Mouse (Mus musculus): ENCODE measurements around the gene Tmbim1. TPM values are rescaled to one million over a fixed set of nuclear protein-coding genes. Genes with fewer than 3 reads are reported as not detected.
"Not testable (repeated sequence)": the region's sequence is repeated elsewhere in the genome, so short reads cannot be mapped to it uniquely, and the experiment has no call there.

The Tmbim1 gene
- polyA plus RNA-seq, 1 experiment from 2014 or later = 42.0 TPM

- H3K4me1 ChIP-seq = peaks cover 50% of the 10 kb centered on the region
- H3K4me2 ChIP-seq = no peak overlapping the region
- no peaks in the 10 kb centered on the region for H3K36me3 ChIP-seq
- no peak for ATAC-seq (ENCODE audit: extremely low read depth, insufficient number of reproducible peaks, low FRiP score, low TSS enrichment)
- H3K27ac ChIP-seq (replicated peaks) = no peak overlapping the region
- 77% methylated on average over 3 of the region's 4 CpGs for WGBS
- no peaks in the 10 kb centered on the region for H3K27me3 ChIP-seq (replicated peaks)
- no peak overlapping the region for H3K4me3 ChIP-seq
- no peak overlapping the region for H3K9ac ChIP-seq
- H3K9me3 ChIP-seq = no peaks in the 10 kb centered on the region
Observed at GRCm38 (mm10) chr1:74338626-74339025, 33.2 kb upstream of the Tmbim1 start.

- H3K4me3 ChIP-seq = no peak overlapping the region
- H3K9ac ChIP-seq = no peak overlapping the region
- no peaks in the 10 kb centered on the region for H3K27me3 ChIP-seq (replicated peaks)
- no peaks in the 10 kb centered on the region for H3K36me3 ChIP-seq
- H3K9me3 ChIP-seq = no peaks in the 10 kb centered on the region
- no peak for ATAC-seq (ENCODE audit: extremely low read depth, insufficient number of reproducible peaks, low FRiP score, low TSS enrichment)
- peaks cover 52% of the 10 kb centered on the region for H3K4me1 ChIP-seq
- H3K4me2 ChIP-seq = no peak overlapping the region
- H3K27ac ChIP-seq (replicated peaks) = no peak overlapping the region
- 74% methylated on average over 4 of the region's 5 CpGs for WGBS
Observed at GRCm38 (mm10) chr1:74338013-74338412, 32.6 kb upstream of the Tmbim1 start.

- Histone ChIP-seq H3K4me2 (no peak overlapping the region), H3K4me1 (peaks cover 52% of the 10 kb centered on the region), H3K27me3 (replicated peaks) (no peaks in the 10 kb centered on the region), H3K36me3 (no peaks in the 10 kb centered on the region), H3K9ac (peak overlapping the region; percentile 35; the same call in 1 of the 2 replicates), H3K9me3 (no peaks in the 10 kb centered on the region), H3K4me3 (no peak overlapping the region), H3K27ac (replicated peaks) (peak overlapping the region; percentile 76)
- no peak for ATAC-seq (ENCODE audit: extremely low read depth, insufficient number of reproducible peaks, low FRiP score, low TSS enrichment)
- 55% methylated on average over 3 of the region's 3 CpGs for WGBS
Observed at GRCm38 (mm10) chr1:74337241-74337771, 31.9 kb upstream of the Tmbim1 start.

- no peak overlapping the region for H3K4me2 ChIP-seq
- H3K9ac ChIP-seq = no peak overlapping the region
- 68% methylated on average over 6 of the region's 6 CpGs for WGBS
- no peaks in the 10 kb centered on the region for H3K36me3 ChIP-seq
- no peaks in the 10 kb centered on the region for H3K27me3 ChIP-seq (replicated peaks)
- no peak for ATAC-seq (ENCODE audit: extremely low read depth, insufficient number of reproducible peaks, low FRiP score, low TSS enrichment)
- no peak overlapping the region for H3K4me3 ChIP-seq
- H3K27ac ChIP-seq (replicated peaks) = no peak overlapping the region
- H3K9me3 ChIP-seq = no peaks in the 10 kb centered on the region
- peaks cover 68% of the 10 kb centered on the region for H3K4me1 ChIP-seq
Observed at GRCm38 (mm10) chr1:74335436-74336170, 30.2 kb upstream of the Tmbim1 start.

GRCm38 (mm10) chr1:74335033-74335432 lies 29.6 kb upstream of the Tmbim1 start:
- H3K4me1 ChIP-seq = peaks cover 72% of the 10 kb centered on the region
- 62% methylated on average over 4 of the region's 4 CpGs for WGBS
- no peaks in the 10 kb centered on the region for H3K36me3 ChIP-seq
- no peaks in the 10 kb centered on the region for H3K27me3 ChIP-seq (replicated peaks)
- no peaks in the 10 kb centered on the region for H3K9me3 ChIP-seq
- H3K4me2 ChIP-seq = no peak overlapping the region
- no peak overlapping the region for H3K9ac ChIP-seq
- H3K4me3 ChIP-seq = no peak overlapping the region
- H3K27ac ChIP-seq (replicated peaks) = no peak overlapping the region
- ATAC-seq (ENCODE audit: extremely low read depth, insufficient number of reproducible peaks, low FRiP score, low TSS enrichment) = no peak

- Histone ChIP-seq H3K4me3 (no peak overlapping the region), H3K4me1 (peaks cover 76% of the 10 kb centered on the region), H3K27me3 (replicated peaks) (no peaks in the 10 kb centered on the region), H3K36me3 (no peaks in the 10 kb centered on the region), H3K27ac (replicated peaks) (0 out of 2 replicates have a peak overlapping the region, but pooled peaks have one; percentile 24), H3K4me2 (no peak overlapping the region), H3K9me3 (no peaks in the 10 kb centered on the region), H3K9ac (no peak overlapping the region)
- no peak for ATAC-seq (ENCODE audit: extremely low read depth, insufficient number of reproducible peaks, low FRiP score, low TSS enrichment)
- 83% methylated on average over 3 of the region's 3 CpGs for WGBS
Observed at GRCm38 (mm10) chr1:74334607-74335006, 29.2 kb upstream of the Tmbim1 start.

GRCm38 (mm10) chr1:74332930-74333329 lies 27.5 kb upstream of the Tmbim1 start:
- Histone ChIP-seq H3K4me3 (peak overlapping the region; percentile 64), H3K4me2 (peak overlapping the region; percentile 93), H3K9ac (peak overlapping the region; percentile 84), H3K36me3 (peaks cover 11% of the 10 kb centered on the region), H3K4me1 (peaks cover 65% of the 10 kb centered on the region), H3K27me3 (replicated peaks) (no peaks in the 10 kb centered on the region), H3K27ac (replicated peaks) (peak overlapping the region; percentile 80), H3K9me3 (no peaks in the 10 kb centered on the region)
- 5% methylated on average over 9 of the region's 9 CpGs for WGBS
- ATAC-seq (ENCODE audit: extremely low read depth, insufficient number of reproducible peaks, low FRiP score, low TSS enrichment) = no peak

GRCm38 (mm10) chr1:74332241-74332763 lies 26.9 kb upstream of the Tmbim1 start:
- H3K4me2 ChIP-seq = peak overlapping the region; percentile 93
- WGBS = 0% methylated on average over 36 of the region's 36 CpGs
- peak overlapping the region; percentile 64 for H3K4me3 ChIP-seq
- peak; percentile 94 for ATAC-seq (ENCODE audit: extremely low read depth, insufficient number of reproducible peaks, low FRiP score, low TSS enrichment)
- no peaks in the 10 kb centered on the region for H3K27me3 ChIP-seq (replicated peaks)
- peaks cover 16% of the 10 kb centered on the region for H3K36me3 ChIP-seq
- peak overlapping the region; percentile 84 for H3K9ac ChIP-seq
- H3K9me3 ChIP-seq = no peaks in the 10 kb centered on the region
- peaks cover 60% of the 10 kb centered on the region for H3K4me1 ChIP-seq
- peak overlapping the region; percentile 80 for H3K27ac ChIP-seq (replicated peaks)

GRCm38 (mm10) chr1:74331046-74331681 lies 25.7 kb upstream of the Tmbim1 start:
- WGBS = 59% methylated on average over 4 of the region's 4 CpGs
- no peak overlapping the region for H3K9ac ChIP-seq
- H3K9me3 ChIP-seq = no peaks in the 10 kb centered on the region
- H3K4me1 ChIP-seq = peaks cover 55% of the 10 kb centered on the region
- no peak overlapping the region for H3K4me2 ChIP-seq
- peaks cover 16% of the 10 kb centered on the region for H3K36me3 ChIP-seq
- H3K4me3 ChIP-seq = no peak overlapping the region
- H3K27me3 ChIP-seq (replicated peaks) = no peaks in the 10 kb centered on the region
- no peak for ATAC-seq (ENCODE audit: extremely low read depth, insufficient number of reproducible peaks, low FRiP score, low TSS enrichment)
- peak overlapping the region; percentile 80 for H3K27ac ChIP-seq (replicated peaks)

GRCm38 (mm10) chr1:74329899-74330431 lies 24.5 kb upstream of the Tmbim1 start:
- H3K36me3 ChIP-seq = peaks cover 16% of the 10 kb centered on the region
- peak overlapping the region; percentile 80; the same call in 1 of the 2 replicates for H3K27ac ChIP-seq (replicated peaks)
- no peak overlapping the region for H3K4me2 ChIP-seq
- H3K4me3 ChIP-seq = no peak overlapping the region
- no peak overlapping the region for H3K9ac ChIP-seq
- ATAC-seq (ENCODE audit: extremely low read depth, insufficient number of reproducible peaks, low FRiP score, low TSS enrichment) = no peak
- no peaks in the 10 kb centered on the region for H3K9me3 ChIP-seq
- no peaks in the 10 kb centered on the region for H3K27me3 ChIP-seq (replicated peaks)
- WGBS = 76% methylated on average over 7 of the region's 7 CpGs
- peaks cover 49% of the 10 kb centered on the region for H3K4me1 ChIP-seq

- H3K27ac ChIP-seq (replicated peaks); H3K9ac ChIP-seq; H3K27me3 ChIP-seq (replicated peaks); H3K4me2 ChIP-seq; ATAC-seq (ENCODE audit: extremely low read depth, insufficient number of reproducible peaks, low FRiP score, low TSS enrichment); H3K4me3 ChIP-seq; H3K9me3 ChIP-seq: not testable (repeated sequence)
- Histone ChIP-seq H3K4me1 (peaks cover 38% of the 10 kb centered on the region), H3K36me3 (peaks cover 16% of the 10 kb centered on the region)
- 72% methylated on average over 2 of the region's 2 CpGs for WGBS
Observed at GRCm38 (mm10) chr1:74326916-74327315, 21.5 kb upstream of the Tmbim1 start.
